Mouse (Mus musculus) liver, postnatal 0 days (tissue): ENCODE data around the gene Arf1.

ENCODE experiments used
- CTCF ChIP-seq: sonication (generic); IDR thresholded peaks from 2 replicates; pipeline ENCODE4 v1.5.1; 2016; ENCODE audit warnings: antibody characterized with exemption, low read depth
- EP300 ChIP-seq: IDR thresholded peaks from 2 replicates; pipeline ENCODE4 v1.6.1; 2016; ENCODE audit warnings: antibody characterized with exemption, low read depth, mild to moderate bottlenecking

DNA sequence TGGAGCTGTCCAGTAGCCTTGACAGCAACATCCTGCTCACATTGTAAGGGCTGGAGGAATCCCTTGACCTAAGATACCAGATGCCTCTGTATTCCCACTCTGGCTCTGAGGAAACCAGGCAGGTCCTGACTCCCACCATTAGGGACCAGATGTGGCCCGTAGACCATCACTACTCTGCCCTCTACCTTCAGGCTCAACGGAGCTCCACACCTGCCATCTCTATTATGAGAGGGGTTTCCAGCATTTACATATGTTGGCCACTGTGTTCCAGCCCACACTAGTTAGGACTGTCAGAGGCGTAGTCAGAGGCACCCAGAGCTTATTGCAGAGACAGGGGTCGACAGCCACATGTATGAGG is 11.3 kb upstream of the Arf1 start:
- TF ChIP-seq CTCF (no peak), EP300 (no peak)
